Mouse (Mus musculus) neural tube, embryonic 14.5 days (tissue): ENCODE data around the gene Mmp25. TPM values are rescaled to one million over a fixed set of nuclear protein-coding genes. Genes with fewer than 3 reads are reported as not detected.
A peak's percentile ranks its signal among the peaks of the same experiment; 100 is the strongest.

Source experiments
- ATAC-seq: fragments of 200-750 bp; cut with Nextera tagmentation; 2 replicates; pipeline ENCODE4 v1.8.0; 2017; ENCODE audit warnings: low read depth, mild to moderate bottlenecking, moderate TSS enrichment, moderate library complexity
- H3K27ac ChIP-seq: fragments of 300-500 bp; sonication (generic); 2 replicates; pipeline ENCODE4 v1.5.1; 2014; ENCODE audit warnings: low read depth, mild to moderate bottlenecking, control low read depth, low read length, moderate library complexity, mixed read lengths
- H3K27me3 ChIP-seq: fragments of 300-500 bp; sonication (generic); 2 replicates; pipeline ENCODE4 v1.6.1; 2014; ENCODE audit warnings: low read length; ENCODE audit not compliant: control insufficient read depth, insufficient read depth
- H3K36me3 ChIP-seq: fragments of 300-500 bp; sonication (generic); 2 replicates; pipeline ENCODE4 v1.6.1; 2014; ENCODE audit warnings: low read length, mixed read lengths; ENCODE audit not compliant: control insufficient read depth, insufficient read depth
- H3K4me1 ChIP-seq: fragments of 300-500 bp; sonication (generic); 2 replicates; pipeline ENCODE4 v1.6.1; 2014; ENCODE audit warnings: low read length; ENCODE audit not compliant: control insufficient read depth, insufficient read depth
- H3K4me2 ChIP-seq: fragments of 300-500 bp; sonication (generic); 2 replicates; pipeline ENCODE4 v1.6.1; 2014; ENCODE audit warnings: mild to moderate bottlenecking, low read depth, low read length, control low read depth
- H3K4me3 ChIP-seq: fragments of 300-500 bp; sonication (generic); 2 replicates; pipeline ENCODE4 v1.5.1; 2014; ENCODE audit warnings: low read depth, low read length, control low read depth, mixed read lengths
- H3K9ac ChIP-seq: fragments of 300-500 bp; sonication (generic); replicated peaks from 2 replicates; pipeline ENCODE4 v1.6.1; 2014; ENCODE audit warnings: low read depth, mild to moderate bottlenecking, control low read depth, low read length, mixed read lengths
- H3K9me3 ChIP-seq: fragments of 300-500 bp; sonication (generic); 2 replicates; pipeline ENCODE4 v1.6.1; 2016; ENCODE audit warnings: low read length; ENCODE audit not compliant: control insufficient read depth
- WGBS: fragments of 180-500 bp; shearing (Covaris S2); extraction: QIAGEN DNeasy Blood & Tissue Kit; methylation state at CpG from one replicate; pipeline ENCODE4 v1.1.7; 2014; 5-methylcytosine and 5-hydroxymethylcytosine counted together
- polyA plus RNA-seq: library from polyadenylated mRNA; unstranded; fragments of >200 nt; fragmentation: Nextera tagmentation; extraction: Ambion mirVana; gene quantifications from 2 replicates; pipeline ENCODE4 v1.2.1, GENCODE M21; 2014

The Mmp25 gene
- polyA plus RNA-seq, 1 experiment from 2014 or later = 0.80 TPM

DNA sequence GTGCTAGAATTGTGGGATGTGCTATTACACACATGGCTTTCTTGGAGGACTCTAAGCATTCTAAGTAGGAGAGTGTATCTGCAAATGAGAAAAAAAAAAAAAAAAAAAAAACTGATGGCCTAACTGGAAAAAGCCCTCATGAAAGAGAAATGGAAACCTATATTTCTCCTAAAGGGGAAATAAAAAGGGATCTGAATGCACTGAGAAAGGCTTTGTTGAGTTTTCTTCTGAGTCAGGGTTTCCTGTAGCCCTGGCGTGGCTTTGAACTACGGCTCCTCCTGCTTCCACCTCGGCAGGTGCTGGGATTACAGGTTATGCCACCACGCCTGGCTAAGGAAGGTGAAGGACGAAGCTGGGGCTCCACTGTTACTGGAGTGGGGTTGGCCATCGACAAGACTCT is 8.9 kb upstream of the Mmp25 start:
- no peaks in the 10 kb centered on the region for H3K27me3 ChIP-seq
- no peaks in the 10 kb centered on the region for H3K36me3 ChIP-seq
- H3K9me3 ChIP-seq = no peaks in the 10 kb centered on the region
- no peak overlapping the region for H3K27ac ChIP-seq
- WGBS = 65% methylated on average over 6 of the region's 6 CpGs
- ATAC-seq = no peak
- no peak overlapping the region for H3K4me2 ChIP-seq
- H3K4me1 ChIP-seq = no peaks in the 10 kb centered on the region
- no peak overlapping the region for H3K9ac ChIP-seq
- H3K4me3 ChIP-seq = no peak overlapping the region

DNA sequence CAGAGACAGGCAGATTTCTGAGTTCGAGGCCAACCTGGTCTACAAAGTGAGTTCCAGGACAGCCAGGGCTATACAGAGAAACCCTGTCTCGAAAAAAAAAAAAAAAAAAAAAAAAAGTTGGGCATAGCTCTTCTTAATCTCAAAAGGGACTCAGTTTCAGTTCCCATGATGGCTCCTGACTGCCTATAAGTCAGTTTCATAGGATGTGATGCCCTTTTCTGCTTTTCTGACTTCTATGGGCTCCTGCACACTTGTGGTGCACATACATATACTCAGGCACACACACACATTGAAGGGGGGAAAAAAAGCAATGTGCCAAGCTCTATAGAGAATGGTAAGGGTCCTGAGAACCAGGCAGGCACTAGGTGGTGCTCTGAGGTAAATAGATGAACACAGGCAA is 8.2 kb upstream of the Mmp25 start:
- Histone ChIP-seq H3K4me2 (no peak overlapping the region), H3K4me1 (no peaks in the 10 kb centered on the region), H3K36me3 (no peaks in the 10 kb centered on the region), H3K4me3 (no peak overlapping the region), H3K27me3 (no peaks in the 10 kb centered on the region), H3K9me3 (no peaks in the 10 kb centered on the region), H3K27ac (no peak overlapping the region), H3K9ac (no peak overlapping the region)
- no peak for ATAC-seq
- 89% methylated on average over 1 of the region's 2 CpGs for WGBS

DNA sequence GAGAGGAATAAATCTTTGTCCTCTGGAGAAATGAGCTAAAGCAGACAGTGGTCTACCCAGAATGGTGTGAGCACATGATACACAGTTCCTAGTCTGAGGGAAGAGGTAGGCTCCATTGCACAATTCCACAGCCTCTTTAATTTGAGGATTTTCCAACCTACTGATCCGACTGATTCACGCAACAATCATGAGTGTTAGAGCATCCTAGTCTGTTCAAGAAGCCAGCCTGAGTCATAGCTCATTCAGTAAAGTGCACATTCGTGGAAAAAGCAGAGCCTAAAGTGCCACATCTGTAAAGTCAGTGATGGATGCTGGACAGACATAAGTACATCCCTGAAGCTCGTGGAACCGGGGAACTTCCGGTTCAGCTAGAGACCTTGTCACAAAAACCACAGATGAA is 6.3 kb upstream of the Mmp25 start:
- Histone ChIP-seq H3K9ac (no peak overlapping the region), H3K27me3 (no peaks in the 10 kb centered on the region), H3K4me3 (no peak overlapping the region), H3K27ac (no peak overlapping the region), H3K9me3 (no peaks in the 10 kb centered on the region), H3K36me3 (no peaks in the 10 kb centered on the region), H3K4me2 (no peak overlapping the region), H3K4me1 (no peaks in the 10 kb centered on the region)
- 84% methylated on average over 6 of the region's 6 CpGs for WGBS
- no peak for ATAC-seq

DNA sequence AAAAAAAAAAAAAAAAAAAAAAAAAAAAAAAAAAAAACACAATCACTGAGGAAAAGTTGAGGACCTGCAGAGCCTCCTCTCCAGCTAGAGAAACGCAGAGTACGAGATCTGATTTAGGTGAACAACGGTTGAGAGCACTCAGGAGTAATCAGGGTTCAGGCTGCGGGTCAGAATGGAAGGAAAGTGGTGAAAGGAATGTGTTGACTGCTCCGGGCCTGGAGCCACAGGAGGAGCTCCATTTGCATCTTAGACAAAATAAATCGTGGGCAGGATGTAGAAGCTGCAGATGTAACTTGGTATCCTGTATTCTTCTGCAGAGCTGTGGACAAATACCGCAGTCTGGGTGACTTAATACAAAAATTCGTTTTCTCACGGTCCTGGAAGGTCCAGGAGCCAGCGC is 817 bp upstream of the Mmp25 start:
- no peak overlapping the region for H3K27ac ChIP-seq
- H3K4me3 ChIP-seq = no peak overlapping the region
- WGBS = 34% methylated on average over 10 of the region's 10 CpGs
- no peaks in the 10 kb centered on the region for H3K9me3 ChIP-seq
- H3K9ac ChIP-seq = no peak overlapping the region
- H3K4me2 ChIP-seq = no peak overlapping the region
- H3K36me3 ChIP-seq = no peaks in the 10 kb centered on the region
- H3K4me1 ChIP-seq = peaks cover 8% of the 10 kb centered on the region
- ATAC-seq = no peak
- peaks cover 15% of the 10 kb centered on the region for H3K27me3 ChIP-seq

DNA sequence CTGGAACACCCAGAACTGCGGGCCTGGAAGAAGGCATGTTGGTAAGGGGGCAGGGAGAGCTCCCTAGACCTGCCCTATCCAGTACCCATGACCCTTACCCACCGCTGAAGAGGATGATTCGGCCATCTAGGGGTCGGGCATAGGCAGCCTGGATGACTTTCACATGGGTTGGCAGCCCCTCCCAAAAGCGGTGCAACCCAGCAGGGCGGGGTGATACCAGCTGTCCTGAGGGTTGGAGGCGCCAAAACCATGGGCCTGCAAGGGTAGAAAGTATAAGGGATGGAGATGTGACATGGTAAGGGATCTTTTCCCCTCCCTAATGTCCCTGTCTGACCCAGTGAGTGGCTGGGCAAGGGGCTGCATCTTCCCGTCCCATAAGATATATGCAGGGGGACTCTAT is 13.8 kb downstream of the Mmp25 start:
- ATAC-seq = no peak
- 0 out of 2 replicates have a peak, but pooled peaks cover 2% of the 10 kb centered on the region for H3K4me1 ChIP-seq
- H3K4me3 ChIP-seq = no peak overlapping the region
- no peak overlapping the region for H3K4me2 ChIP-seq
- H3K27me3 ChIP-seq = no peaks in the 10 kb centered on the region
- WGBS = 90% methylated on average over 8 of the region's 8 CpGs
- no peak overlapping the region for H3K9ac ChIP-seq
- H3K36me3 ChIP-seq = no peaks in the 10 kb centered on the region
- H3K9me3 ChIP-seq = no peaks in the 10 kb centered on the region
- H3K27ac ChIP-seq = no peak overlapping the region

DNA sequence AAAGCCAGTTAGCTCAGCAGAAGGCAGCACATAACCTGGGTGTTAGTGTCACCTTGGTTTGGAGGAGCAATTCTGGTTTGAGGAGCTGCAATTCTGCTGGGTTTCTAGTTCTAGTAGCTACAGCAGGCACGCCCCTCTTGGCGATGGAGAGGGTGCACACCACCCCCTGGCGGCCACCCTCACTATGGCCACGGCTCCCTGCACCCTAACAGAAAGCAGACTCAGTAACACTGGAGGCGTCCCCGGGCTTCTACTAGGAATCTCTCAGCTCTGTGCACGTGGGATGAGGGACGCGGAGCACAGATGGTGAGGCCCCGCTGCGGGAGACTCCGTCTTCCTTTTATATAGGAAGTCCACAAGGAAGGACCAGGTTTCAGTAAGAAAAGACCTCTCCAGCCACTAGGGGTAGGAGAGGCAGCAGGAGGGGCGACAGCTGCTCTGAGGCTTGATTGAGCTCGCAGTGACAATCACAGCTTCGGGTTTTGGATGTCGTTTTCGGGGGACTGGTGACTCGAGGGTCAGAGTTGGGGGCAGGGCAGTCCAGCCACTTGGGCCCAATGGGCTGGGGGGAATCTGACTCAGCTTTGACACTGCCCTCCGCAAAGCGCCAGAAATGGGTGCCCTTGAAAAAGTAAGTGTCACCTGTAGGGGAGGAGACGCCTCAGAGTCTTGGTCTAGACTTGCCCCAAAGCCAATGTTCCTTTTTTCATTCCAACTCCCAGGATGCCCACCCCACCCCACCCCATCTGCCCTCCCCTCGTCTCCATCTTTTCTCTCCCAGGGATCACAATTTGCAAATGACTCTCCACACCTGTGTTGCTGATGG is 14.7 kb downstream of the Mmp25 start:
- H3K9ac ChIP-seq = 0 out of 2 replicates have a peak overlapping the region, but pooled peaks have one; percentile 11
- peak; percentile 83 for ATAC-seq

DNA sequence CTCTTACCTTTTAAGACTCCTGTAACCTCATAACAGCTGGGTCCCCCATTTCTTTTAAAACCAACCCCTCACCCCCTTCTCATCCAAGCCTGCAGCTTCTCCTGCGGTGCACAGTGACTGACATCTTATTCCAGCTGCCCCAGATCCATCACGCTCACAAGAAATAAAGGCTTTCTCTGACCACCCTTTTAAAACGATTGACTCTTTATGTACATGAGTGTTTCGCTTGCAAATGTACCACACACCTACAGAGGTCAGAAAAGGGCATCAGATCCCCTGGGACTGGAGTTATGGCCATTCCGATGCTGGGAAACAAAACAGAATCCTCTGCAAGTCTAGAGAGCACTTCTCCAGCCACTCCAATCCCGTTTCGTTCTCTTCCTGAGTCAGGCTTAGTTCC is 17.3 kb downstream of the Mmp25 start:
- H3K27me3 ChIP-seq = no peaks in the 10 kb centered on the region
- no peak overlapping the region for H3K9ac ChIP-seq
- 37% methylated on average over 7 of the region's 7 CpGs for WGBS
- no peaks in the 10 kb centered on the region for H3K9me3 ChIP-seq
- H3K4me2 ChIP-seq = no peak overlapping the region
- H3K4me1 ChIP-seq = 0 out of 2 replicates have a peak, but pooled peaks cover 2% of the 10 kb centered on the region
- H3K4me3 ChIP-seq = no peak overlapping the region
- no peaks in the 10 kb centered on the region for H3K36me3 ChIP-seq
- no peak overlapping the region for H3K27ac ChIP-seq
- ATAC-seq = no peak

More for the DNA sequence above, 14.7 kb downstream of the Mmp25 start:
- WGBS = 19% methylated on average over 22 of the region's 22 CpGs
- Histone ChIP-seq H3K4me2 (peak overlapping the region; percentile 14; the same call in 1 of the 2 replicates), H3K4me3 (no peak overlapping the region), H3K36me3 (no peaks in the 10 kb centered on the region), H3K27ac (no peak overlapping the region), H3K9me3 (no peaks in the 10 kb centered on the region), H3K27me3 (no peaks in the 10 kb centered on the region), H3K4me1 (0 out of 2 replicates have a peak, but pooled peaks cover 2% of the 10 kb centered on the region)

DNA sequence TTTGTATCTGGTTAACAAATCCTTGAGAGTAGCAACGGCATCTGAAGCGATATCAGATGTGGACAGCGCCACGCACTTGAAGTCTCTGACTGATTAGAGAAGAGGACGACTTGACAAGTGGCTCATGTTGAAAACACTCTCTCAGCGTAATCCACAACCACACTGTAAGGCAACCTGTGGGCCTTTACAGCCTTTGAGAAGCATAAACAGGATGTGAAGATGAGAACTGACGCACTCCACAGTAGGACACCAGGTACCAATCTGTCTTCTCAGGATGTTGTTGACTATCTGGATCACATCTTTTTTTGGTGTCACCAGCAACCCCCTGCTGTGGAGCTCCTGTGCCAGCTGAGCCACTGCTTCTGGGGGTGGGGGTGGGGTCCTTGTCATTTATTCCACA is 24.7 kb downstream of the Mmp25 start:
- ATAC-seq = no peak
- Histone ChIP-seq H3K4me3 (no peak overlapping the region), H3K27ac (no peak overlapping the region), H3K36me3 (no peaks in the 10 kb centered on the region), H3K9me3 (no peaks in the 10 kb centered on the region), H3K4me1 (no peaks in the 10 kb centered on the region), H3K9ac (no peak overlapping the region), H3K4me2 (no peak overlapping the region), H3K27me3 (no peaks in the 10 kb centered on the region)
- 86% methylated on average over 7 of the region's 7 CpGs for WGBS

DNA sequence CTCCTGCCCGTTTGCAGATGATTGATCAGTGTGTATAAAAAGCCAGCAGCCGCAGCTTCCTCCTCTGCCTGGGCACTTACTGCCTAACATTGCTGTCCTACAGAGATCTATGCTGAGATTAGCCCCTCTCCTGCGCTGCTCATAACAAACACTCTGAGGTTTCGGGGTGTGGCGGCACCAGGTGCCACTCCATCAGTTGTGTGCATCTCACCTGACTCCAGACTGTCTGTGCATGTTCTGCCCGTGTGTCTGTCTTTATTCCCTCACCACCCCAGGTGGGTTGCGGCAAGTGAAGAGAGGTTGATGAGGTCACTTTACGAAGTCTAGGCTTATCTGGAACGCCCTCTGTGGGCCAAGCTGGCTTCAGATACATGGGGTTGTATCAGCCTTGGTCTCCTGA is 28.0 kb downstream of the Mmp25 start:
- no peak for ATAC-seq
- no peak overlapping the region for H3K9ac ChIP-seq
- no peaks in the 10 kb centered on the region for H3K9me3 ChIP-seq
- H3K27ac ChIP-seq = no peak overlapping the region
- H3K4me1 ChIP-seq = no peaks in the 10 kb centered on the region
- H3K4me3 ChIP-seq = no peak overlapping the region
- H3K4me2 ChIP-seq = no peak overlapping the region
- 63% methylated on average over 9 of the region's 9 CpGs for WGBS
- H3K27me3 ChIP-seq = no peaks in the 10 kb centered on the region
- H3K36me3 ChIP-seq = no peaks in the 10 kb centered on the region
